Mouse (Mus musculus): ENCODE measurements at regions not wholly inside any gene's neighbourhood (a gene's known extent, or its start where the extent isn't known, plus 50 kb on each side); places are given as distances from the start of the nearest gene placed in this dataset.

GRCm38 (mm10) chr12:39073289-39074022 is 294.3 kb downstream of the Etv1 start:
- DNase-seq = no peak

- no peak for DNase-seq
These were observed 307.1 kb downstream of the Etv1 start for GRCm38 (mm10) chr12:39086285-39086684.

GRCm38 (mm10) chr12:39094638-39095230 is 315.6 kb downstream of the Etv1 start:
- no peak for DNase-seq

DNA sequence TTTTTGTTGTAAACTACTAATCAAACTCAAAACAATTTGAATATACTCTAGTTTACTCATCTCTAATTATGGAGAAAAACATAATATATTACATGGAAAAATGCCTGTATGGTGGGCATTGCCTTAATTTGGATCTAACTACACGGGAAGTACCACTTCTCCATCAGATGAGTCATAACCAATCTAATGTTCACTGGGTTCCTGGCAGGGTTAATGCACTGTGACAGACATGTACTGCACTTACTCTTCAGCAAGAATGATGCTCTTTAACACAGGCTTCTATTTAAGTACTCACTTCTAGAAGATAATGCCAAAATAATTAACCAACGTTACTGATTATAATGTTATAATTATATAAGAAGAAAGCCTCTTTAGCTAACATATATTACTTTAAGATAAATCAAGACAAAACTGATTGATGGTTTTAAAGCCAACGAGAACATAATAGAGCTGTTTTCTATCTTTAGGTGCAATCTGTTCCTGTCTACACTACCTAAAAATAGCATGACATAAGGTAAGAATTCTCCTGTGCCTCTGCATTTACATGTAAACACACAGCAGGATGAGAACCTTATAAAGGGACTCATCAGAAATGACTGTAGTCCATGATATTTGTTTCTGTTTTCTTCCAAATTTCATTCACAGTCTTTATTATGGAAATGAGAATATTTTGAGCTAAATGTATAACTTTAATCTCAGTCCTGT is 344.4 kb downstream of the Etv1 start:
- DNase-seq = no peak

DNA sequence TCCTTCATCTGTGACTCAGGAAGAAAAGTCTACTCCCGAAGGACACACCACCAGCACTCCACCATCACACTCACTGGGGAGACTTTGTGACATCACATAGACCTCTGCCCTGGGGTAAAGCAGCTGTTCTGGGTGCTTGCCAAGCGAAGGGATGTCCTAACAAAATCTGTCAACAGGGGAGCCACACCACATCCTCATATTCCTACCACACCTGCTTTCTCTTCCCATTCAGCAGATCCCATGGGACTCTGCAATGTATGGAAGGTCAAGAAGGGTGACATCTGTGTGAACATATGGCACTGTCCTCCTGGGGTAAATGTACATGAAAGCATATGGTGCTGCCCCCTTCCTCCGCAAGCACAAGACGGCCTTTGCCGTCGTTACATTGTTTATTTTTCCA is 375.5 kb downstream of the Etv1 start:
- DNase-seq = no peak

DNA sequence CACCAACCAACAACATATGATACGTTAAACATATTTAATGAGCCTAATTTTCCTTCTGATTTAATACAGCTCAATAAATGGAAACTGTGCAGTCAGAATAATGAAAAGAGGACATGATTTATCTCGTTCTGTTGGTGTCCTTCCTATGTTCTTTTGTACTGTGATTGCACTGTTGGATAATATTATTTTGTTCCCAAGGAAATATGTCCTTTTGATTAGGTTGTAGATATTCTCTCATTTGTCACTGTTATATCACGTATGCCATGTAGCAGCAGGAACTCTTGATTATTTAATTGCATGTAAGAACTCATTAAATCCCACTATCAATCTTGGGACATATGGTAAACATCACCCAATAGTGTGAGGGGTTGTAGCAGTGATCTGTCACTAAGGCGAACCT is 397.8 kb downstream of the Etv1 start:
- DNase-seq = no peak

GRCm38 (mm10) chr12:39224073-39224472 is 444.9 kb downstream of the Etv1 start:
- DNase-seq = no peak

DNA sequence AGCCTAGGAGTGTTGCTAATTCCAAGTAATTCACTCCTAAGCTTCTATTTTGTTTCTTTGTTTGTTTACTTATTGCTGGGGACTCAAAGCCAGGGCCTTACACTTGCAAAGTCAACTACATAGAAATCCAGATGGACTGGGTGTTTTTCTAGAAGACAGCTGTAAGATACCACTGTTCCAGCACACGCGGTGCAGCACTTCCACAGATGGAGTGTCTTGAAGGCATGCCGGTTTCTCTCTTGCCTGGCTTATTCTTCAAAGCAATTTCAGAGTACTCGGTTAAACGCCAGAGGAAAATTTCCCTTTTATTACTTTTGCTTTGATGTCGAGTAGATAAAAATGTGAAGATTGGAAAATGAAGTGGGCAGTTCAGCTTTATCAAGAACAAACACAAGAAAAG is 477.4 kb downstream of the Etv1 start:
- DNase-seq = no peak

DNA sequence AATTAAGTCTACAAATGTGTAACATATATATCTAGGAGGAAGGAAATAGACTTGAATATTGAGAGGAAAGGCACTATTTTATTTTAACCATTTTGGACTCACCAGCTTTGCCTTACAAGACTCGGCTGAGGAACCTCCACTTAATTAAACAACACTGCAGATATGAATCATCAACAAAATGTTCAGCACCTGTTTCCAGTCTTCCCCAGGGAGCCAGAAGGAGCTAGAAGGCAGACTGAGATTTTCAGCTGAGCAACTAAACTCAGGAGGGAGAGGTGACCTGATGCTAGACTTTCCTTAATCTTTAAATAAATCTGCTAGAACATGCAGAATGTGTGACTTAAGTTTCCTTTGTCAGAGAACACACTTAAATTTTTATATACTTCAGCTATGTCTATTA is 478.4 kb downstream of the Etv1 start:
- DNase-seq = no peak

- no peak for DNase-seq
These were observed 510.5 kb downstream of the Etv1 start for GRCm38 (mm10) chr12:39289676-39290075.

GRCm38 (mm10) chr12:39301351-39302212 is 522.4 kb downstream of the Etv1 start:
- DNase-seq = no peak

DNA sequence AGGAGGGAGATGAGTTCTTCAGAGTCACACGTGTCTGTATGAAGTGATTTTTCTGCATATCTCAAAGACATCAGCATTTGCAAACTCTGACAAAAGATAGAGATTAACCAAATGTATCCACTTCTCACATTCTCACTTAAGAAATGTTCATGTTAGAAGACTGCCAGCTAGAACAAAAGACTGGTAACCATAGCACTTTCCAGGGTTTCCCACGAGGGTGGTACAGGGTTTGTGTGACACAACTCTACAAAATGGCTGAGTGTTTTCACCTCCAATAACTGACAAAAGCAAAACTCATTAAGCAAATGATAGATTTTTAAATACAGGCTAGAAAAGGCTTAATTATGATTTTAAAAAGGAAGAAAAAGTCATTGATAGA is 523.0 kb downstream of the Etv1 start:
- DNase-seq = no peak

GRCm38 (mm10) chr12:39307746-39308145 is 528.6 kb downstream of the Etv1 start:
- DNase-seq = no peak

DNA sequence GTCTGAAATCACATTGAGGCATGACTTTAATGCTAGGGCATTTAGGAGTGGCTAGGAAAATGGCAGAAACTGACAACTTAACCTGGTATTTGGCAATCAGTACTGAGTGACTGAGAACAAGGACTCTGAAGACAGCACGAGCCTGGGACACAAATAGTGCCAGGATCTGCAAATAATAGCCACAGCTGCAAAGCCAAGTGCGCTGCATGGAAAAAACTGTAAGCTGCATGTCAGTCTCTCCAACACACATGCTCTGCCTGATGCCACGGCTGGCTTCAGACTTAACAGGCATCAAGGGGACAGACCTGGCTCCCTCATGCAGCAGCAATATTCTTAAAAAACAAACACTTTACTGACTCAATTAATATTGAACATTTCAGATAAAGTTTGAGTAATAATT is 530.7 kb downstream of the Etv1 start:
- DNase-seq = no peak

DNA sequence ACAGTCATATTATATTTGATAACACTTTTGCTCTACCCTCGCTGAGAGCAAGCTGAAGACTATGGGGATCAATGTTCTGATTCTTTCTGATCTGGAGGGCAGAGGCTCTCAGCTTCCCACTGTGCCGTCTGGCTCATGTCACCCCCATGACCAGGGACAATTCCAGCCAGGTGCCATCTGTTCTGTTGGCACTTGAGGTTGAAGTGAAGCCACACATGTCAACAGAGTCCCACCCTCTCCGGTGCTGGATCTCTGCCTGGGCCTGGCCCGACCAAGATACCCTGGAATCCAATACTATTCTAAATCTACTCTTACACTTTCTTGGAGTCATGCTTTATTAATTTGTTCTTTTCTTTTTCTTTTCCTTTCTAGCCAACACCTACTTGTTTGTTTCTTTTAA is 538.0 kb downstream of the Etv1 start:
- DNase-seq = no peak

- no peak for DNase-seq
These were observed 542.3 kb downstream of the Etv1 start for GRCm38 (mm10) chr12:39321453-39321852.

GRCm38 (mm10) chr12:39326157-39326556 is 547.0 kb downstream of the Etv1 start:
- DNase-seq = no peak

GRCm38 (mm10) chr12:39326668-39327299 is 547.6 kb downstream of the Etv1 start:
- DNase-seq = no peak

DNA sequence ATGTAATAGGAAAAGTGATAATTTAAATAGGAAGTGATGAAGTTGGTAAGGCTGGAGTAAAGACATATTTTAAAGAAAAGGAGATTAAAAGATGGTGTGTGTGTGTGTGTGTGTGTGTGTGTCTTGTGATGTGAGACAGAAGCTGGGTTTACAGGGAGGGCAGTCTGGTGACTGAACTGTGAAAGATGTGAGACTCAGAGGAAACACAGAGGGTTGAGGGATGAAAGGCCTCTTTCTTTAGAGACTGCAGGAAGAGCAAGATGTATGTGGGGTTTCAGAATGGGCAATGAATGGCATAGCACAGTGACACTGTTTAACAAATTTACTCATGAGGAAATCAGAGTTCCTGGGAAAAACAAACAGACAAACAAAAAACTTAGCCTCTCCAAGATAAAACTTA is 549.2 kb downstream of the Etv1 start:
- no peak for DNase-seq

DNA sequence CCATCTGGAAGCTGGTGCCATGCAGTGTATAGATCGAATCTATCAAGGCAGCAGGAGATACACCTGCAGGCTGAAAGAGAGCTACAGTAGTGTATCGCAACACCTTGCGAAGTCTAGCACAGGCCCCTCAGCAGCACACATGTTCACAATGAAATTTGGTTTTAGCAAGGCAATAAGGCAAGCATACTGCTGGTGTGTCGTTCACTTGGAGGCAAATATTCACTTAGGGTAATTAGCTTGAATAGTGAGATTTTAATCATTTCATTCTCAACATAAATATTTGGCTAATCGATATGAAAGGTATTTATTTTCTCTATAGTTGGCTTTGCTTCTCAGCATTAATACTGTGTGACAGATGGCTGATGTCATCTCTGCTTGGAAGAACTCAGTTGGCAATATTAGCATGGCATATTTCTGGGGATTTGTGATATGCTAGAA is 559.9 kb downstream of the Etv1 start:
- DNase-seq = no peak

GRCm38 (mm10) chr12:39341751-39342271 is 562.6 kb downstream of the Etv1 start:
- DNase-seq = no peak

- no peak for DNase-seq
These were observed 563.1 kb downstream of the Etv1 start for GRCm38 (mm10) chr12:39342327-39342726.
